Mouse (Mus musculus) central nervous system, embryonic 14 days (tissue): ENCODE data around the gene Tmem9. TPM values are rescaled to one million over a fixed set of nuclear protein-coding genes. Genes with fewer than 3 reads are reported as not detected.

Experiments used
- polyA plus RNA-seq: library from polyadenylated mRNA; depleted of rRNA; stranded (reverse); fragments of >200 nt; gene quantifications from 2 replicates; pipeline ENCODE4 v1.2.3, GENCODE M21; 2012; rRNA removed

Tmem9 gene
- polyA plus RNA-seq, result 131 and 137 TPM in 2 replicates

GRCm38 (mm10) chr1:136007211-136008158 lies at the start of gene Tmem9:
TSS of gene Tmem9 (plus strand) at chr1:136008150.

GRCm38 (mm10) chr1:136006292-136006748 lies 1.6 kb upstream of the Tmem9 start, which contains the start of gene Igfn1:
TSS of gene Igfn1 (minus strand) at chr1:136006342.

GRCm38 (mm10) chr1:136050312-136051012 lies 42.5 kb downstream of the Tmem9 start, which contains the start of gene Ascl5:
TSS of gene Ascl5 (plus strand) at chr1:136050804.

GRCm38 (mm10) chr1:136052547-136052946 lies 44.6 kb downstream of the Tmem9 start, which contains the start of gene Cacna1s:
TSS of gene Cacna1s (plus strand) at chr1:136052750.

Other genes with a start within 250 kb of the Tmem9 start
- gene Phlda3, start 242.0 kb upstream of the Tmem9 start, polyA plus RNA-seq, result 15.6 and 24.1 TPM in 2 replicates
- gene Tnni1, start 228.7 kb upstream of the Tmem9 start, polyA plus RNA-seq, result 1.1 and 66.1 TPM in 2 replicates
- 0.43 and 2.0 TPM in 2 replicates for gene Lad1, start 189.6 kb upstream of the Tmem9 start, polyA plus RNA-seq
- gene Tnnt2, start 171.8 kb upstream of the Tmem9 start, polyA plus RNA-seq, result 0.57 and 24.1 TPM in 2 replicates
- 0.16 and 3.1 TPM in 2 replicates for gene Pkp1, start 88.9 kb upstream of the Tmem9 start, polyA plus RNA-seq
- 0.04 and 0.11 TPM in 2 replicates for gene Igfn1, start 1.8 kb upstream of the Tmem9 start, polyA plus RNA-seq
- 0.15 and 0.37 TPM in 2 replicates for gene Ascl5, start 42.7 kb downstream of the Tmem9 start, polyA plus RNA-seq
- 0.42 and 3.5 TPM in 2 replicates for gene Cacna1s, start 44.6 kb downstream of the Tmem9 start, polyA plus RNA-seq
- 120 and 146 TPM in 2 replicates for gene Kif21b, start 123.2 kb downstream of the Tmem9 start, polyA plus RNA-seq
- 0.51 and 0.93 TPM in 2 replicates for gene Mroh3, start 204.7 kb downstream of the Tmem9 start, polyA plus RNA-seq
- 9.0 and 9.3 TPM in 2 replicates for gene Inava, start 226.1 kb downstream of the Tmem9 start, polyA plus RNA-seq